Mouse (Mus musculus) T-cell, adult 2 months (primary cell): ENCODE results near the gene Pcgf2.
"Not testable (repeated sequence)": the region's sequence is repeated elsewhere in the genome, so short reads cannot be mapped to it uniquely, and the experiment has no call there.

Source experiments
- DNase-seq: peaks from one replicate; pipeline ENCODE4 v3.0.0; 2022; ENCODE audit warnings: low spot score

Pcgf2 gene

GRCm38 (mm10) chr11:97717369-97718280 is 17.3 kb upstream of the Pcgf2 start:
- no peak for DNase-seq

GRCm38 (mm10) chr11:97716021-97716420 is 15.7 kb upstream of the Pcgf2 start:
- DNase-seq: no peak

GRCm38 (mm10) chr11:97714784-97715760 is 14.8 kb upstream of the Pcgf2 start:
- DNase-seq: no peak

GRCm38 (mm10) chr11:97714356-97714755 is 14.1 kb upstream of the Pcgf2 start:
- no peak for DNase-seq

- DNase-seq: no peak
Measured at GRCm38 (mm10) chr11:97713896-97714295, 13.6 kb upstream of the Pcgf2 start.

GRCm38 (mm10) chr11:97712286-97712685 is 12.0 kb upstream of the Pcgf2 start:
- no peak for DNase-seq

GRCm38 (mm10) chr11:97711200-97711900 is 11.1 kb upstream of the Pcgf2 start:
- peak; percentile 56 for DNase-seq

GRCm38 (mm10) chr11:97710067-97710466 is 9.8 kb upstream of the Pcgf2 start:
- DNase-seq: not testable (repeated sequence)

GRCm38 (mm10) chr11:97703039-97703826 is 2.9 kb upstream of the Pcgf2 start, which contains the start of gene Psmb3:
TSS of gene Psmb3 (plus strand) at chr11:97703399.
- DNase-seq: peak; percentile 95

GRCm38 (mm10) chr11:97702393-97702745 is 2.1 kb upstream of the Pcgf2 start:
- DNase-seq: peak; percentile 90

- no peak for DNase-seq
Measured at GRCm38 (mm10) chr11:97701581-97702392, 1.5 kb upstream of the Pcgf2 start.

GRCm38 (mm10) chr11:97700746-97701580 is 666 bp upstream of the Pcgf2 start:
- no peak for DNase-seq

- DNase-seq: no peak
Measured at GRCm38 (mm10) chr11:97699626-97700002, 683 bp downstream of the Pcgf2 start.

GRCm38 (mm10) chr11:97698741-97699611 is 1.3 kb downstream of the Pcgf2 start:
- no peak for DNase-seq

GRCm38 (mm10) chr11:97697891-97698529 is 2.3 kb downstream of the Pcgf2 start:
- no peak for DNase-seq

GRCm38 (mm10) chr11:97697199-97697890 is 3.0 kb downstream of the Pcgf2 start:
- no peak for DNase-seq

- DNase-seq: no peak
Measured at GRCm38 (mm10) chr11:97696669-97697068, 3.6 kb downstream of the Pcgf2 start.
